Mouse (Mus musculus): Measurements from ENCODE around the gene Ang2. TPM values are rescaled to one million over a fixed set of nuclear protein-coding genes. Genes with fewer than 3 reads are reported as not detected.

The Ang2 gene
- polyA plus RNA-seq (2021; fragmentation: Nextera tagmentation): not detected in 2 replicates
- long read RNA-seq, experiment 1: 0 reads
- long read RNA-seq, experiment 2: 0 reads

GRCm38 (mm10) chr14:51199098-51200023 is at the start of gene Ang2:
Gene Ang2, minus strand, starts transcription at chr14:51199148.

GRCm38 (mm10) chr14:51203115-51203514 is 4.2 kb upstream of the Ang2 start, which contains the start of gene Ear14:
Gene Ear14, plus strand, starts transcription at chr14:51203391.

GRCm38 (mm10) chr14:51161976-51162375 is 37.0 kb downstream of the Ang2 start, which contains the start of gene Rnase2b:
Gene Rnase2b, plus strand, starts transcription at chr14:51162260.

GRCm38 (mm10) chr14:51146685-51147084 is 52.3 kb downstream of the Ang2 start, which contains the start of gene Rnase1:
Gene Rnase1, minus strand, starts transcription at chr14:51146785.

Other genes with a start within 250 kb of the Ang2 start
- gene Pnp2, start 243.2 kb downstream of the Ang2 start, polyA plus RNA-seq (2021; fragmentation: Nextera tagmentation): 1.2 and 2.4 TPM in 2 replicates
- gene Rnase10, start 191.4 kb downstream of the Ang2 start, polyA plus RNA-seq (2021; fragmentation: Nextera tagmentation): 0.11 and 0.23 TPM in 2 replicates
- gene Rnase9, start 157.3 kb downstream of the Ang2 start, polyA plus RNA-seq (2021; fragmentation: Nextera tagmentation): not detected in 2 replicates
- not detected in 2 replicates for gene Rnase11, start 149.0 kb downstream of the Ang2 start, polyA plus RNA-seq (2021; fragmentation: Nextera tagmentation)
- gene Rnase12, start 141.5 kb downstream of the Ang2 start, polyA plus RNA-seq (2021; fragmentation: Nextera tagmentation): 0.23 TPM in 1 of 2 replicates, not detected in the other
- gene Olfr750, start 124.7 kb downstream of the Ang2 start, polyA plus RNA-seq (2021; fragmentation: Nextera tagmentation): not detected in 2 replicates
- 17.8 and 18.4 TPM in 2 replicates for gene Rnase4, start 108.1 kb downstream of the Ang2 start, polyA plus RNA-seq (2021; fragmentation: Nextera tagmentation)
- 4.1 and 4.4 TPM in 2 replicates for gene Ang, start 108.0 kb downstream of the Ang2 start, polyA plus RNA-seq (2021; fragmentation: Nextera tagmentation)
- not detected in 2 replicates for gene Eddm3b, start 84.7 kb downstream of the Ang2 start, polyA plus RNA-seq (2021; fragmentation: Nextera tagmentation)
- 0.39 and 1.0 TPM in 2 replicates for gene Rnase6, start 75.2 kb downstream of the Ang2 start, polyA plus RNA-seq (2021; fragmentation: Nextera tagmentation)
- gene Rnase1, start 52.4 kb downstream of the Ang2 start, polyA plus RNA-seq (2021; fragmentation: Nextera tagmentation): 2.7 and 2.9 TPM in 2 replicates
- gene Rnase2b, start 36.9 kb downstream of the Ang2 start, polyA plus RNA-seq (2021; fragmentation: Nextera tagmentation): not detected in 2 replicates
- gene Ear14, start 4.2 kb upstream of the Ang2 start, polyA plus RNA-seq (2021; fragmentation: Nextera tagmentation): not detected in 2 replicates
- not detected in 2 replicates for gene Rnase2a, start 57.0 kb upstream of the Ang2 start, polyA plus RNA-seq (2021; fragmentation: Nextera tagmentation)
- not detected in 2 replicates for gene Gm7247, start 162.6 kb upstream of the Ang2 start, polyA plus RNA-seq (2021; fragmentation: Nextera tagmentation)
- gene Vmn2r88, start 211.7 kb upstream of the Ang2 start, polyA plus RNA-seq (2021; fragmentation: Nextera tagmentation): not detected in 2 replicates

Measured in layer of hippocampus, adult 6 months (tissue).